Mouse (Mus musculus) heart, adult 11 months (tissue): ENCODE data around the gene Olfr1346.

Experiments
- DNase-seq: peaks from one replicate; pipeline ENCODE4 v3.0.0; 2022

Olfr1346 gene

DNA sequence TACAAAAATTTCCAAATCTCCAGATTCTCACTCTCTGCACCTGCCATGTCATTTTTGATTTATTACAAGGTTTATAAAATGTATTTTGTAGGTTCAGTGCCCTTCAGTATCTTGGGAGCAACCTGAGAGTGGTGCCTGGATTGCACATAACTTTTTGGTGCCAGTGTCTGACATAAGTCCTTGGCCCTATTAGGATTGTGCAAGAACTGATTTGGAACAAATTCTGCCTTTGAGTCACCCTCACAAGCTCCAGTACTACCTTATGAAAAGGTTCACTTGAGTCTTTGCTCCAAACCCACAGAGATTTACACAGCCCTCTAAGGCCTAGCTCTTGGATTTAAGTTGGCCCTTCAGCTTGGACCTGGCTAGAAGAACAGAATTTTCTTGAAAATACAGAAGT is at the start of gene Olfr1346:
Gene Olfr1346, plus strand, starts transcription at position 151 of the 400 bp plus-strand sequence.
- DNase-seq: no peak

DNA sequence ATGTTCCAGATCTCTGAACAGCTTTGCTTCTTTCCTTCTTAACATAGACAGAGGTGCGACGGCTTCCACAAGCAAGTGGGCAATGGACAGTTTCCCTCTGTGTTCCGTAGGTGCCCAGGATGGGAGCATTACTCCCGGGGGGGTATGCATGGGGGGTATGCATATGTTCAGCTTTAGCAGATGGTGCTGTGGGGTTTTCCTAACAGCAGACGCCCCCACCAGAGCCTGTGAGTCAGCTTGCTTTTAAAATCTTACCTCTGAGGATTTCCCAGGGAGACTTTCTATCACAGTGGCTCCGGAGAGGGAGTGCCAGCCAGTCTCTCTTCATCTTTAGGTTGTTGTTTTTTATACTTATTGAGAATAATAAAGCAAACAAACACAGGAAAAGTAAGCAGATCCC is 47.0 kb upstream of the Olfr1346 start:
- no peak for DNase-seq

DNA sequence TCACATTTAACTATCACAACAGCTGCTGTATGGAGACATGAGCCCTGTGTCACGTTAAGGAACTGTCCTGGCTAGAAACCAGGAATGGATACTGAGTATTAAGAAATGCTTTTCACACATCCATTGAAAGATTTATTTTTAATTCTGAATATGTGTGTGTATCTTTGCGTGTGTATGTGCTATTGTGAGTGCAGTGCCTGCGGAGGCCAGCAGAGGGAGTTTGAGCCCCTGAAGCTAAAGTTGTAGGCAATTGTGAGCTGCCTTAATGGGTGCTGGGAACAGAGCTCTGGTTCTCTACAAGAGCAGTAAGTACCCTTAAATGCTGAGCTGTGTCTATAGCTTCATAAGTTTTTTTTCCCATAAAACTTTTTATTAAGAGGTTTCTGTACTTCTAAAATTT is 37.5 kb upstream of the Olfr1346 start:
- DNase-seq: no peak

DNA sequence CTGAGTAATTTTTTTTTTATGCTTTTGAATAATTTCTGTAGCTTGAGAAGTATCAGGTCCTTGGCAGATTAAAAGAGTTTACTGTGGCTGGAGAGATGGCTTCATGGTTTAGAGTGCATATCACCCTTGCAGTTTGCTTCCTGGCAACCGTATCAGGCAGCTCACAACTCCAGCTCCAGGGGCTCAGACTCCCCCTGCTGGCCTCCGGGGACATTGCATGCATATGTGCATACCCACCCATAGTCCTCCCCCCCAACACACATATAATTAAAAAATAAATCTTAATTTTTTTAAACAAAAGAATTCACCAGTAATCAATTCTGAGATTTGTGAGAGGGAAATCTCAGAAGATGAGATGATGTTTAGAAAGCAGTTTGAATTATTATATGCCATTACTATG is 36.6 kb upstream of the Olfr1346 start:
- DNase-seq: peak; percentile 82

DNA sequence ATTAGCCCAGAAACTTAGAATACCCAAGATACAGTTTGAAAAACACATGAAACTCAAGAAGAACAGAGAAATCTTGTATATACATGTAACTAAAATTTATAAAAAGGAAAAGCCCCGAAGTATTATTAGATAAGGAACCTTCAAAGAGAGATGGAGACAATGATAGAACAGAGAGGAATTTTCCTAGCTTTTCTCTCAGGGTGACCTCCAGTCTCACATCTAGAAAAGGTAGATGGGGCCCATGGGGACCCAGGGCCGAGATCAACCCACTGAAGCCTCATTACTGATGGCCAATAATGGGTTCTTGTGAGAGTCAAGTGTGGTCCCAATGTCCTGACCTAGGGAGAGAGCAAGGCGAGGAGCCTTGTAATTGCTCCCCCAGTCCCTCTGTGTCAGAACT is 28.5 kb upstream of the Olfr1346 start, which contains the start of gene Olfr1344:
Gene Olfr1344, plus strand, starts transcription at position 301 of the 400 bp plus-strand sequence.
- DNase-seq: peak; percentile 44

DNA sequence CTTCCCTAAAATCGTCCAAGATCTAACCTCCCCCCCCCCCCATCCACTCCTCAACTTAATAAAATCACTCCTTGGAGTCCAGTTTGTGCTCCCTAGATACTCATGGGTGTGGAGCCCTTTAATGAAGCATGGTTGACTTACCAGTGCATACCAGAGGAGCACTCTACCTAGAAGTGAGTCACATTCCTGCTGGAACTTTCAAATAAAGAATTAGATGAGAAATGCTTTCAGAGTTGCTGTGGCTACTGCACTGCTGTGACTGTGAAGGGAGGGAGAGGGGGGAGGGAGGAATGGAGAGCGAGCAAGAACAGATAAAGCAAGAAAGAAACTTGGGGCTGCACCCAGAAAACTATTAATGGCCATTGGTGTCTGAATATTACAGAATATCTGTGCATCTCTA is 25.7 kb upstream of the Olfr1346 start:
- DNase-seq: peak; percentile 29

DNA sequence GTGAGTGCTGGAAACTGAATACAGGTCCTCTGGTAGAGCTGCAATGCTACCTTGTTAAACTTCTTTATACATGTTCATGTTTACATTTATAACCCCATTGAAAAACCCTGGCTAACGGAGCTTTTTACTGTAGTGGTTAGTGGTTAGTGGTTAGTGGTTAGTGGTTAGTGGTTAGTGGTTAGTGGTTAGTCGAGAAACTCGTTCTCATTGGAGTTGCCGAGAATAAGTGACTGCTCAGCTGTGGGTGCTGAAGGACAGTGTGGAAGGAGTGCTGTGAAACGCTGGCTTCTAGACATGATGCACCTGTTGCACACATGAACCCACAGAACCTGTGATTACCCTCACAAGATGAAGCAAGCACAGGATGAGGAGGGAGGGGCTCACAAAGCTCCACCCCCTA is 19.1 kb upstream of the Olfr1346 start:
- DNase-seq: peak; percentile 55

DNA sequence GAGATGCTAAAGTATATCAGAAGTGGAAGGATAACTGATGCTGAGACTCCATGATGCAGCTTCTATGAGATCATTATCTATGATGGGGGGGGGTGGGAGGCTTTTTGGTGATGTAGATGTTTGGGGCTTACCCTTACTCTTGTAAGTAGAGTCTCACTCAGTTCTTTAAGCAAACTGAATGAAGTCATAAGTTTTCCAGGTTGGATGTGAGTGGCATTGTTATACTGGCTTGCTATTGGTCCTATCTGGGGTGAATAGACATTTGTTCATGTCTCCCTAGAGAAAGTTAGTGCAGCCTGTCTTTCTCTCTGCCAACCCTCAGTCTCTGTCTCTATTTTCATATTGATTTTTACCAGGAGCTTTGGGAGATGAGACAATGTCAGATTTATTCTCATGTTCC is 11.0 kb upstream of the Olfr1346 start, which contains the start of gene Olfr1336:
Gene Olfr1336, plus strand, starts transcription at position 301 of the 400 bp plus-strand sequence.
- no peak for DNase-seq

DNA sequence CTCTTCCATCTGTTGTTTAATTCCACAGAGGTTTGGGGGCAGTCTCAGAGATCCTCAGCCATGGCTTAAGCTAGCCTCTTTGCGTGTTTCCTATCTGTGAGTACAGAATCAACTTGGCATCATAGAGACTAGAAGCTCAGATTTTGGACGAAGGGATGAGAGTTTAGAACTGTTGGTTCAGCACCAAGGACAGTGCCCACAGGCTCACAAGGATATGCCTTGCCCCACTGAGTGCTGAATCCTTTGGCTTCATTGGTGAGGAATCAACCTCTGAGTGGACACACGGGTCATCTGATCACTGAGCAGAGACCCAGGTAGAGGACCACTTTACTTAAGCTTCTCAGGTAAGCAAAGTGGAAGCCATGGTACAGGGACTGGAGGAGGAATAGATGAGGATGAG is 10.5 kb upstream of the Olfr1346 start:
- peak; percentile 44 for DNase-seq

DNA sequence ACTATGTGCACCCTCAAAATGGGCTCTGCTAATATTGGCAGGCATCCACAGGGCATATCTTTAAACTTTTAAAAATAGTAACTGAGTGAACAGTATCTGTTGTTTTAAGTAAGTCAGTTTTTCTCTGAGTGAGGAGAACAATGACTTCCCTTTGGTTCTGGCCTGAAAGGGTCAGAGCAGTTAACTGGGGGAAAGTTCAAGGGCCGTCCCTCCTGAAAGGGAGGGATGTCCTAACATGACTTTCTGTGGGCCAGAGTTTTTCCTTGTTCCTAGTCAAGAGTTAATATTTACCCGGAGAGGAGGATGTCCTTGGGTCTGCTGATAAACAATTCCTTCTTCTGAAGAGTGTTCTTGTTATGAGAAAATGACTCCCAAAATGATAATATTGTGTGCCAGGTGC is 10.7 kb downstream of the Olfr1346 start:
- DNase-seq: peak; percentile 79

DNA sequence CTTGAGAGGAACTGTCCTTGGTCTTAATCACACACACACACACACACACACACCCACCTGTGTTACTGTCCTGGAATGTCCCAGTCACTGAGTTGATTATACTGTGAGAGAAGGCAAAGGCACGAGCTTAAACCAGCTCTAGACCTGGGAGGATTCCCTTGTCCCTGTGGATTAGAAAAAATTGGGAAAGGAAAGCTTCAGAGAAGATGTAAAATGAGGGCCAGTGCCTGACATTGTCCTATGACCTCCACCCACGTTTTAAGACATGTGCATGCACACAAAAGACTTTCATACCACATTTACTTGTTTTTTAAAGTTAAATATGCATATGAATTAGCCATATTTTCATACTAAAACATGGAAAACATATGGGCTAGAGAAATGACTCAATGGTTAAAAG is 19.9 kb downstream of the Olfr1346 start, which contains the start of gene Olfr5:
Gene Olfr5, minus strand, starts transcription at position 101 of the 400 bp plus-strand sequence.
- DNase-seq: no peak

DNA sequence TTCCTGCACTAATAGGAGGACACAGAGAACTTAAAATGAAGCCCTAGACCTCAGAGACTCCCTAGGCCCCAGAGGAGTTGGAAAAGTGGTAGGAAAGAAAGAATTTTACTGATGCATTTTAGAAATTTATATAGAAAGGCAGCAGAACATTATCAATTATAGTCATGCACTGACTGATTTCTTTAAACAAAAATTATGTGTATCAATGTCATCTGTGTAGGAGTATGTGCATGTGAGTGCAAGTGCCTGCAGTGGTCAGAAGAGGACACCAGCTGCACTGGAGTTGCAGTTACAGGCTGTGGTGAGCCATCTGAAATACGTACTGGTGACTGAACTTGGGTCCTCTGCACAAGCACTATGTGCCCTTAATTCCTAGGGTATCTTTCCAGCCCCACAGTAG is 32.8 kb downstream of the Olfr1346 start, which contains the start of gene Olfr1347:
Gene Olfr1347, minus strand, starts transcription at position 101 of the 400 bp plus-strand sequence.
- no peak for DNase-seq

DNA sequence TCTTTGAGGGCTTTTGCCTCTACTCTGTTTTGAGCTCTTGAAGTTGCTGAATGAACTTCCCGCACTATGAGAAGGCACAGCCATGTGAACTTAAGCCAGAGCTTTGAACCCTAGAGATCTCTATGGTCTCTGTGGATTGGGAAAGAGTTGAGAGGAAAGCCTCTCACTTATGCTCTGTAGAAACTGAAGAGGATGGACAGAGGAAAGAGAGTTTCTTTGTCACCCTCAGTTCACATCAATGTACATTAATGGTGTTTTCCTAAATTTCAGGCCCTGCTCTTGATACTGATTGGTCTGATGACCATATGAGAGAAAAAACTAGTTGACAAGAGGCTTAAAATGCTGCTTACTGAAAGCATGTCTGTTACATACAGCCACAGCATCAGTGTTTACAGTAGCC is 41.7 kb downstream of the Olfr1346 start, which contains the start of gene Olfr1348:
Gene Olfr1348, minus strand, starts transcription at position 101 of the 400 bp plus-strand sequence.
- no peak for DNase-seq

DNA sequence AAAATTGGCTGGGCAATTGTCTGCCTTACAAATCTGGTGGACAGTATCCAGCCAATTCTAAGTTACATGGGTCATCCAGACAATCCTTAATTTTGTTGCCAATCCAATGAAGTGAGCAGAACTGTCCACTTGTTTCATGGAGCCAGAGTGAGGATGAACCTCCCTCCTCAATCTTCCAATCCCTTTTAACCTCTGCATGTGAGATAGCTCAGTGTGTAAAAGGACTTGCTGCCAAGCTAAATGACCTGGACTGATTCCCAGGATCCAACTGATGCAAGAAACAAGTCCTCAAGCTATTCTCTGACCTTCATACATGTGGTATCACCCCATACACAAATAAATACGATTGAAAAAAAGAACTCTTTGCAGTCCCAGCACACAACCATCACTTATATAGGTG is 54.8 kb downstream of the Olfr1346 start:
- DNase-seq: peak; percentile 73

DNA sequence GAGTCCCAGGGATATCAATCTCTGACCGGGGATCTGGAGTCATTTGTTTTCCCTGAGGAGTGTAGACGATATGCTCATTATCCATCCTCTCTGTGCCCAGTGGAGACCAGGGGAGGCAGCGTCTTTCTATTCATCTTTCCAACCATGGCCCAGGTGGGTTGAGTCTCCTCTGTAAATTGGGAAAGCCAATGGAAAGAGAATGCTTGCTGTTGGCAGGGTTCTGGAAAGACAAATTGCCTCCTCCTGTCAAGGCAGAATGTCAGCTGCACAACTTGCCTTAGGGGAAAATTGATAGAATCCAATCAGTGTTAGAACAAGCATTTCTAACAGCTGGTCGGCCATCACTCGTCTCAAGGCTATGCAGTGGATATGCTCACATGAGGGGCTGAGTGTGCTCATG is 55.9 kb downstream of the Olfr1346 start, which contains the start of gene Olfr1349:
Gene Olfr1349, minus strand, starts transcription at position 101 of the 400 bp plus-strand sequence.
- peak; percentile 43 for DNase-seq

DNA sequence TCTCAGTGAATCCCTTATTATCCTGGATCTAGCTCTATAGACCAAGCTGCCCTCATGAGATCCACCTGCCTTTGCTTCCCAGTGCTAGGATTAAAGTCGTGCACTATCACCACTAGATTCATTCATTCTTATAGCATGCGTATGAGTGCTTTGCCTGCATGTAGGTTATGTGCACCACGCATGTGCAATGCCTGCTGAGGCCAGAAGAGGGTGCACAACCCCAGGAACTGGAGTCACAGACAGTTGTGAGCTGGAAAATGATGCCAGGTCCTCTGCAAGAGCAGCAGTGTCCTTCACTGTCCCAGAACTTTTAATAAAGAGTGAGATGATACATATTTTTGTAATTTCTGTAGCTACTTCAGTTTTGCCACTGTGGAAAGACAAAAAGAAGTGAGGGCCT is 58.1 kb downstream of the Olfr1346 start:
- peak; percentile 40 for DNase-seq

DNA sequence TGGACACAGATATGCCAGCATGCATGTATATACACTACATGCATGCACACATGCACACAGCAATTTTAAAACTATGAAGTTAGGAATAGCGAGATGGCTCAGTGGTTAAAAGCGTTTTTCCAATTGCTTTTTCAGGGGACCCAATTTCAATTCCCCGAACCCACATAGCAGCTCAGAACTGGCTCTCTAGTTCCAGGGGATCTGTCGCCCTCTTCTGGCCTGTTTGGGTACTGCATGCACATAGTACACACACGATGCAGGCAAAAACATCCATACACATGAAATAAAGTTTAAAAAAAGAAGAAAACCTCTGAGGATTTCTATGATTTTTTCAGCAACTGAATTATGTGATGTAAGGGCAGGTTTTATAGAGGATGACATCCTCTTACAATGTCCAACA is 59.2 kb downstream of the Olfr1346 start:
- DNase-seq: peak; percentile 16
